Mouse (Mus musculus): ENCODE data around the gene Tgfb1i1. TPM values are rescaled to one million over a fixed set of nuclear protein-coding genes. Genes with fewer than 3 reads are reported as not detected.

Tgfb1i1 gene
- polyA plus RNA-seq, 1 experiment from 2014 or later = 34.3 TPM

DNA sequence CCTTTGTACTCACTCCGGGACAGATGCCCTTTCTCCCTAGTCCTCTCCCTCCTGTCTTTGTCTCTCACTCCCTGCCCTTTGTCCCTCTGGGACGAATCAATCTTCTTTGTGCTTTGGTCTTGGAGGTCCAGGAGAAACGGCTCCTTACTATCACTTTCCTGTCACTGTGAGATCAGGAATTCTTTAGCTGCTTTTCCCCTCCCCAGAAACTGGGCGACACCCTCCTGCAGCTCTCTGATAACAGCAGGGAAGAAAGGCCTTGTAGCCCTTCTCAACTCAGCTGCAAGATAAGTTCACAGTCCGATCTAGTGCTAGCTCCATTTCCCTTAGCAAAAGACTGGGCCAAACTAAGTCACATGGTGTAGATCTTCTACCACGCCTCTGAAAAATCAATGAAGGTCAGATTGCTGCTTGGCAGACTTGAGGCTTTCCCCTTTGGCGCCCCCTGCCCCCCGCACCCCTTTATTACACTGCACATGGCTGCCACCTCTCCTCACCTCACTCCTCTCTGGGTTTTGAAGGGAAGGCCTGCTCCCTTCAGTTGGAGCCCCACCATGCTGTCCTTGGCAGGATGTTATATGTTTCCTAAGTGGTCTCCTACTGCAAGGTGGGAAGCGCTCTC, 42.4 kb downstream of the Tgfb1i1 start:
- 19% methylated on average over 9 of the region's 9 CpGs for WGBS
- Histone ChIP-seq H3K36me3 (ENCODE audit: control insufficient read depth, insufficient read depth, low read length) (no peaks in the 10 kb centered on the region), H3K4me2 (no peak overlapping the region; the same call in 1 of the 2 replicates), H3K9ac (ENCODE audit: low read length) (no peak overlapping the region), H3K4me3 (ENCODE audit: low read depth, low read length) (no peak overlapping the region), H3K27ac (ENCODE audit: low read depth, low read length) (no peak overlapping the region), H3K27me3 (ENCODE audit: control insufficient read depth, insufficient read depth, low read length) (peaks cover 7% of the 10 kb centered on the region), H3K9me3 (ENCODE audit: control insufficient read depth, low read length) (no peaks in the 10 kb centered on the region), H3K4me1 (ENCODE audit: control insufficient read depth, insufficient read depth, low read length) (peaks cover 7% of the 10 kb centered on the region)
- ATAC-seq (ENCODE audit: low FRiP score) = 0 out of 2 replicates have a peak, but pooled peaks have one; percentile 30
- peak; percentile 90 for DNase-seq (ENCODE audit: low spot score, missing footprints)

DNA sequence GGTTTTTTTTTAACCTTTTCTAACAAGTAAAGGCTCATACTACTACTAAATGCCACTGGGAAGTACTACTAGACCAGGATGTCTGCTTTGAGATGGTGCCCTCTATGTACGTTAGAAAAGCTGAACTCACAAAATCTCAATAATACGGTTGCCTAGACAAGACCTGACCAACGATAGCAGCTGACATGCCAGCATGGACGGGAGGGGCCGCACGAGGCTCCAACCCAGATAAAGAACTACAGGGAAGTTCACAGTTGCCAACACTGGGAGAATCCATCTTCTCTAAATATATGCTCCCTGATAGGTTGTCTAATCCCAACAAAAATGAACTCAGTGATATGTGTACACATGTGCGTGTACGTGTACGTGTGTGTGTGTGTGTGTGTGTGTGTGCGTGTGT, 48.2 kb downstream of the Tgfb1i1 start:
- Histone ChIP-seq H3K27me3 (ENCODE audit: control insufficient read depth, insufficient read depth, low read length) (0 out of 2 replicates have a peak, but pooled peaks cover 2% of the 10 kb centered on the region), H3K27ac (ENCODE audit: low read depth, low read length) (no peak overlapping the region), H3K4me1 (ENCODE audit: control insufficient read depth, insufficient read depth, low read length) (peaks cover 11% of the 10 kb centered on the region), H3K4me3 (ENCODE audit: low read depth, low read length) (no peak overlapping the region), H3K9ac (ENCODE audit: low read length) (no peak overlapping the region), H3K9me3 (ENCODE audit: control insufficient read depth, low read length) (no peaks in the 10 kb centered on the region), H3K36me3 (ENCODE audit: control insufficient read depth, insufficient read depth, low read length) (no peaks in the 10 kb centered on the region), H3K4me2 (no peak overlapping the region)
- 94% methylated on average over 10 of the region's 10 CpGs for WGBS
- DNase-seq (ENCODE audit: low spot score, missing footprints) = no peak
- no peak for ATAC-seq (ENCODE audit: low FRiP score)

DNA sequence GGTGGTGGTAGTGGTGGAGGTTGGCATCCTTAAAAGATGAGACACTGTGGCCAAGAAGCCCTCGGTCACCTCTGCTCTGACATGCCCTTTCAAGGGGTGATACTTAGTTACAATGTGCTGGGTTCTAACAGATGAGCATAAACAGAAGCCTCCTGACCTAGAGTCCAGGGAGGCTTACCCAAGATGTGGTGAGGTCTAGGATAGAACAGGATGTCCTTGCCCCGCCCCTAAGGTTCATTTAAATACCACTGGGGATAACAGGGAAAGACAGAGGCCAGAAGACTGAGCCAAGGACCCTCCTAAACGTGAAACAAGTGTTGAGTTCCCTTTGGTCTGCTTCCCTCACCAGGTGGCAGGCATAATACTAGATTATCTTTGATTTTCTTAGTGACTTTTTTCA, 49.9 kb downstream of the Tgfb1i1 start:
- H3K27me3 ChIP-seq (ENCODE audit: control insufficient read depth, insufficient read depth, low read length) = no peaks in the 10 kb centered on the region
- no peak overlapping the region for H3K27ac ChIP-seq (ENCODE audit: low read depth, low read length)
- no peaks in the 10 kb centered on the region for H3K9me3 ChIP-seq (ENCODE audit: control insufficient read depth, low read length)
- H3K4me1 ChIP-seq (ENCODE audit: control insufficient read depth, insufficient read depth, low read length) = peaks cover 11% of the 10 kb centered on the region
- H3K36me3 ChIP-seq (ENCODE audit: control insufficient read depth, insufficient read depth, low read length) = no peaks in the 10 kb centered on the region
- no peak overlapping the region for H3K4me3 ChIP-seq (ENCODE audit: low read depth, low read length)
- no peak overlapping the region for H3K9ac ChIP-seq (ENCODE audit: low read length)
- DNase-seq (ENCODE audit: low spot score, missing footprints) (no peak), ATAC-seq (ENCODE audit: low FRiP score) (no peak)
- no peak overlapping the region; the same call in 1 of the 2 replicates for H3K4me2 ChIP-seq
- 66% methylated on average over 3 of the region's 3 CpGs for WGBS

DNA sequence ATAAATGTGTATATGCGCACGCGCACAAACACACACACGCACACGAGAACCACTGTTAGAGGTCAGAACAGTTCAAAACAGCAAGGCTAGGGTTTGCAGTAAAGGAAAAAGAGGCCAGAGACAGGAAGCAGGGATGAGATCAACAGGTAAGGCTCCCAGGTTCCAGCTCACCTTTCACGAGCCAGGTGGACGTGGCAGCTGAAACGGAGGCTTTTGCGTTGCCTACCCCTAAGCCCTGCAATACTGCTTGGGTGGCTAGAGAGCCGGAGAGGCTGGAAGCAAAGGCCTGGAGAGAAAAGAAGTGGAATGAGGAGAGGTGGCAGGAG, 50.6 kb downstream of the Tgfb1i1 start:
- Histone ChIP-seq H3K4me1 (ENCODE audit: control insufficient read depth, insufficient read depth, low read length) (peaks cover 11% of the 10 kb centered on the region), H3K9me3 (ENCODE audit: control insufficient read depth, low read length) (no peaks in the 10 kb centered on the region), H3K4me3 (ENCODE audit: low read depth, low read length) (peak overlapping the region; percentile 80), H3K27ac (ENCODE audit: low read depth, low read length) (no peak overlapping the region), H3K4me2 (peak overlapping the region; percentile 94), H3K27me3 (ENCODE audit: control insufficient read depth, insufficient read depth, low read length) (no peaks in the 10 kb centered on the region), H3K36me3 (ENCODE audit: control insufficient read depth, insufficient read depth, low read length) (no peaks in the 10 kb centered on the region), H3K9ac (ENCODE audit: low read length) (peak overlapping the region; percentile 92)
- 40% methylated on average over 10 of the region's 10 CpGs for WGBS
- peak; percentile 84 for DNase-seq (ENCODE audit: low spot score, missing footprints)
- ATAC-seq (ENCODE audit: low FRiP score) = no peak

DNA sequence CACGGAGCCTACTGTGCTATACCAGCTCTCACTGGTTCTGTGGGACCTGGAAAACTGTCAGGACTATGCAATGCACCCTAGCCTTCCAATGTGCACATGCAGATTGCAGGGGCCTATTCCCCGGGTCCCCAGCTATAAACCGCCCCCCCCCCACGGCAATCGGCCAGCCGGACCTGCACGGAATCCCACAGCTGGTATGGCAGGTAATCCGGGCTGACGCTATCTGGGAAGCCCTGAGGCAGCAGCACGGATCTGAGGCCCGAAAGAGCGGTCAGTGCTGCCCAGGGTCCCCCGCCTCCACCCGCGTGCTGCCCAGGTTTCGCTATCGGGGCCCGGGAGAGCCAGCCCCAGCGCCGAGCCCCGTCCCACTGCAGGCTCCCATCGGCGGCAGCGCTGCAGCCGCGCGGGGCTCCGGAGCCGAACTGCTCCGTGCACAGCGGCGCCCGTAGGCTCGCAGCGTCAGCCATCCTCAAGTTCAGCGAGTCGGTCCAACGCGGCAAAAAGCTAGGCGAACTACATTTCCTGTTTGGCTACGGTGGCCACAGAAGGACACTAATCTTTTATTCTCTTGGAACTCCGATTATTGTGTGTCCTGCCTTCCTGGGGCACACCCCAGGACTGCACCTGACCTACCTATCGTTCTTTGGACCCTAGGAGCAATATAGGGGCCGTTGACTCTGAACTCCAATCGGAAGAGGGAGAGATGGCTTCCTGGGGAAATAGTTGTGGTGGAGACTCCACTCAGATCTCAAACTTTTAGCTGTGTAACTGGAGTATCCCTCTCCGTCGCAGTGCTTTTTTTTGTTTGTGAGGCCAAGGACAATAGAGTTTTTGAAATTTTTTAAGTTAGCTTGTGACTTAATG, 51.2 kb downstream of the Tgfb1i1 start, which contains the start of gene BC017158:
Gene BC017158, minus strand, starts transcription at position 554 of the 864 bp plus-strand sequence.
- no peaks in the 10 kb centered on the region for H3K36me3 ChIP-seq (ENCODE audit: control insufficient read depth, insufficient read depth, low read length)
- H3K4me2 ChIP-seq = peak within 1 kb of the TSS; percentile 94
- peak within 1 kb of the TSS; percentile 80 for H3K4me3 ChIP-seq (ENCODE audit: low read depth, low read length)
- H3K9me3 ChIP-seq (ENCODE audit: control insufficient read depth, low read length) = no peaks in the 10 kb centered on the region
- H3K27me3 ChIP-seq (ENCODE audit: control insufficient read depth, insufficient read depth, low read length) = no peaks in the 10 kb centered on the region
- WGBS = 2% methylated on average over 47 of the region's 47 CpGs
- DNase-seq (ENCODE audit: low spot score, missing footprints) (peak; percentile 96), ATAC-seq (ENCODE audit: low FRiP score) (peak; percentile 71)
- no peak within 1 kb of the TSS; the same call in 1 of the 2 replicates for H3K27ac ChIP-seq (ENCODE audit: low read depth, low read length)
- peak within 1 kb of the TSS; percentile 92 for H3K9ac ChIP-seq (ENCODE audit: low read length)
- H3K4me1 ChIP-seq (ENCODE audit: control insufficient read depth, insufficient read depth, low read length) = peaks cover 11% of the 10 kb centered on the region

DNA sequence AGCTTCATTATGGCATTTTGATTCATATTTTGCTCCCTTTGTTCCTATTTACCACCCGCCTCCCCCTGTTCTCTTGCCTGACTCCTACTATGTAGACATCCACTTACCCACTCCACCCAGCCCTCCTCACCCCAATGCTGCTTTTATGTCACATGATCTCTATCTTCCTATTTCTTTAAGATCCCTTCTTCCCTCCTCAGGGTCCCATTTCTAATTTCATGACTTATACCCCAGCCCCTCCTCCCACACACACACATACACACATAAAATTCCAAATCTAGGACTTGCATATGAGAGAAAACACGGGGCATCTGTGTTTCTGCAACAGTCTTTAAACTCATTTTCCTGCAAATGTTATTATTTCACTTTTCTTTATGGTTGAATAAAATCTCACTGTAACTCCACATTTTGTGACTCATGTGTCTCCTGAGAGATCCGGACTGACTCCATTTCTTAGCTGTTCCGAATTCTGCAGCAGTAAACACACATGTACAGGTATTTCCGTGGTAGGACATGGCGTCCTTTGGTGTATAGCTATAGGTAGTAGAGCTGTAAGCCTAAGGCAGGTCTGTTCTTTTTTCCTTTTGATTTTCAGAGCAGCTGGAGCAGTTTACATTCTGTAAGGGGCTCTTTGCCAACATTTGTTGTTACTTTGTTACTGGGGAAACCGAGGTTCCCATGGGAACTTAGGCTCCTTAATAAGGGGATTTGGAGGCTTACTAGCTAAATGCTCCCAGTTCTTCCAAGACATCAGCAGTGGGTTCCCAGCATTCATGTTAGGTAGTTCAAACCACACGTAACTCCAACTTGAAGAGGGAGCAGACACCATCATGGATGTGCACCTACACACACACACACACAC, 52.1 kb downstream of the Tgfb1i1 start:
- H3K4me3 ChIP-seq (ENCODE audit: low read depth, low read length) = peak overlapping the region; percentile 80
- no peaks in the 10 kb centered on the region for H3K27me3 ChIP-seq (ENCODE audit: control insufficient read depth, insufficient read depth, low read length)
- peak; percentile 88 for DNase-seq (ENCODE audit: low spot score, missing footprints)
- H3K9me3 ChIP-seq (ENCODE audit: control insufficient read depth, low read length) = no peaks in the 10 kb centered on the region
- H3K4me2 ChIP-seq = peak overlapping the region; percentile 94
- no peak overlapping the region for H3K27ac ChIP-seq (ENCODE audit: low read depth, low read length)
- no peaks in the 10 kb centered on the region for H3K36me3 ChIP-seq (ENCODE audit: control insufficient read depth, insufficient read depth, low read length)
- H3K9ac ChIP-seq (ENCODE audit: low read length) = peak overlapping the region; percentile 92
- H3K4me1 ChIP-seq (ENCODE audit: control insufficient read depth, insufficient read depth, low read length) = peaks cover 11% of the 10 kb centered on the region
- no peak for ATAC-seq (ENCODE audit: low FRiP score)
- 77% methylated on average over 8 of the region's 8 CpGs for whole genome bisulfite sequencing

DNA sequence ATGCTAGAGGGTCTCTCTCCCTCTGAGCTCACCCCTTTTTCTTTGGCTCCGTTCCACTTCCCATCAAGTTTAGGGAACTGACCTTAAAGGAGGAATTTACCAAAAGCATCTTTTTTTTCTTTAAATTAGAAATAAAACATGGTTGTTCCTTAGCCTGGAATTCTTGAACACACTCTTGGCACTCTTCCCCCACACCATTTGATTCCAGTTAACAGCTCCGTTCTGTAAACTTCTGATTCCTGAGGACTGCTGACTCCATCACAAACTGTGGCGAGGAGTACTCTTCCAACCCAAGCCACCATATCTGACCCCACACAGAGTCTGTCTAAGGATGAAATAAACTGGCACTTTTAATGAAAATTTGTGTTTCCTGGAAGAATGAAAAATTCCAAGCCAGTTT, 54.3 kb downstream of the Tgfb1i1 start:
- no peak overlapping the region for H3K9ac ChIP-seq (ENCODE audit: low read length)
- H3K9me3 ChIP-seq (ENCODE audit: control insufficient read depth, low read length) = no peaks in the 10 kb centered on the region
- 82% methylated on average over 3 of the region's 3 CpGs for WGBS
- H3K27me3 ChIP-seq (ENCODE audit: control insufficient read depth, insufficient read depth, low read length) = no peaks in the 10 kb centered on the region
- no peaks in the 10 kb centered on the region for H3K36me3 ChIP-seq (ENCODE audit: control insufficient read depth, insufficient read depth, low read length)
- H3K4me1 ChIP-seq (ENCODE audit: control insufficient read depth, insufficient read depth, low read length) = peaks cover 11% of the 10 kb centered on the region
- H3K4me2 ChIP-seq = no peak overlapping the region
- no peak overlapping the region for H3K27ac ChIP-seq (ENCODE audit: low read depth, low read length)
- DNase-seq (ENCODE audit: low spot score, missing footprints) (no peak), ATAC-seq (ENCODE audit: low FRiP score) (no peak)
- no peak overlapping the region for H3K4me3 ChIP-seq (ENCODE audit: low read depth, low read length)

DNA sequence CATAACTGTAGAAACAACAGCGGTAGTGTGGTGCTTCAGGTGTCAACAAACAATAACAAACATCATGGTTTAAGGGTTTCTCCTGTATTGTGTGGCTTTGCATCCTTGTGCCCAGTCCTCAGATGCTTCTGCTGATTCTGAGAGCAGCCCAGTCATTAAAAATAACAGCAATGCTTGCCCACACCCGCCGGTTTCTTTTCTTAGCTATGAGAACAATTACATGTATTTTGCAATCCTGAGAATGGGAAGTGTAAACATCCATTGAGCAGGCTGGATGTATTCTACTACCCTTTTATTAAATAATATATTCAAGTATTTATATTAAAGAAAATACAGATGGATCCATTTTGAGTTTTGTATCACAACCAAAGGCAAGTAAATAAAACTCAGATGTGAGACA, 55.5 kb downstream of the Tgfb1i1 start:
- WGBS = 84% methylated on average over 3 of the region's 3 CpGs
- DNase-seq (ENCODE audit: low spot score, missing footprints) (no peak), ATAC-seq (ENCODE audit: low FRiP score) (no peak)
- Histone ChIP-seq H3K4me3 (ENCODE audit: low read depth, low read length) (no peak overlapping the region), H3K27ac (ENCODE audit: low read depth, low read length) (no peak overlapping the region), H3K4me2 (no peak overlapping the region), H3K27me3 (ENCODE audit: control insufficient read depth, insufficient read depth, low read length) (no peaks in the 10 kb centered on the region), H3K9ac (ENCODE audit: low read length) (no peak overlapping the region), H3K9me3 (ENCODE audit: control insufficient read depth, low read length) (no peaks in the 10 kb centered on the region), H3K36me3 (ENCODE audit: control insufficient read depth, insufficient read depth, low read length) (no peaks in the 10 kb centered on the region), H3K4me1 (ENCODE audit: control insufficient read depth, insufficient read depth, low read length) (peaks cover 8% of the 10 kb centered on the region)

Measured in midbrain, embryonic 11.5 days (tissue).